Mouse (Mus musculus): ENCODE results near the gene Ndufaf2.
A peak's percentile ranks its signal among the peaks of the same experiment; 100 is the strongest.

The Ndufaf2 gene

DNA sequence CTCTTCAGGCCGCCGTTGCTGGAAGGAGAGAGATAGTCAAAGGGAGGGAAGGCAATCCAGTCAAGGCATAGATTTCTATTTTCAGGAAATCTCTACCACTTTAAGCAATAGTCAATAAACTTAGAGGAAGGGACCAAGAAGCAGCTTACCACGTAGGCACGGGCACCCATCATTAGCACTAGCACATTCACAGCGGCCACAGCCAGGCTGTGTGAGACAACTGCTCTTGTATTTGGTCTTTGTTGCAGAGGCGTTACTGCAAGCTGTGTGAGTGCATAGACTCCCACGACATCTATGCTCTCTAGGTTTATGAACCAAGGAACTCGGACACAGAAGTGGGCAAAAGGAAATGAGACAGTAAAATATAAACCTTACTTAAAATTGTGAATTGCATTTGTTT is 14.3 kb downstream of the Ndufaf2 start:
- no peak for DNase-seq (ENCODE audit: inconsistent age in 2 of 2, low spot score in 1 of 2)

GRCm38 (mm10) chr13:108138403-108138977 is 19.9 kb downstream of the Ndufaf2 start:
- DNase-seq (ENCODE audit: inconsistent age in 2 of 2, low spot score in 1 of 2) = no peak

- DNase-seq (ENCODE audit: inconsistent age in 2 of 2, low spot score in 1 of 2) = no peak
Measured at GRCm38 (mm10) chr13:108135617-108136016, 22.8 kb downstream of the Ndufaf2 start.

GRCm38 (mm10) chr13:108132031-108132819 is 26.2 kb downstream of the Ndufaf2 start:
- DNase-seq (ENCODE audit: inconsistent age in 2 of 2, low spot score in 1 of 2) = peak in 1 of 2 experiments; percentile 52

GRCm38 (mm10) chr13:108130737-108131136 is 27.7 kb downstream of the Ndufaf2 start:
- no peak for DNase-seq (ENCODE audit: inconsistent age in 2 of 2, low spot score in 1 of 2)

DNA sequence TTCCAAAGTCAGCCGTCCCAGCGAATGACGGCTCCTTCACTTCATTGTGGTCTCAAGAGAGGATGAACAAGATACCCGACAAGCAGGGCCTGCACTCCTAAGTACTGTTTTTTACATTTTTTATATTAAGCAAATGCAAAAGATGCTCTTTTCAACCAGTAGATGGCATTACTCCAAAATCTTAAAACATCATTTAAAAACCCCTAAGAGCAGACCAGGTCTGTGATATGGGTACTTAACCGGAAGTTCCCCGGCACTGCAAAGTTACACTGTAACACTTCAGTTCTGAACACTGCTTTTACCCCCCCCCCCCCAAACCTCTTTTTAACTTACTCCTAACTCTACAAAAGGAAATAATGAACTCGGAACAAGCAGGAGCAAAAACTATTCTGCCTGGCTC is 29.4 kb downstream of the Ndufaf2 start:
- no peak for DNase-seq (ENCODE audit: inconsistent age in 2 of 2, low spot score in 1 of 2)

- DNase-seq (ENCODE audit: inconsistent age in 2 of 2, low spot score in 1 of 2) = no peak
Measured at GRCm38 (mm10) chr13:108127883-108128282, 30.5 kb downstream of the Ndufaf2 start.

DNA sequence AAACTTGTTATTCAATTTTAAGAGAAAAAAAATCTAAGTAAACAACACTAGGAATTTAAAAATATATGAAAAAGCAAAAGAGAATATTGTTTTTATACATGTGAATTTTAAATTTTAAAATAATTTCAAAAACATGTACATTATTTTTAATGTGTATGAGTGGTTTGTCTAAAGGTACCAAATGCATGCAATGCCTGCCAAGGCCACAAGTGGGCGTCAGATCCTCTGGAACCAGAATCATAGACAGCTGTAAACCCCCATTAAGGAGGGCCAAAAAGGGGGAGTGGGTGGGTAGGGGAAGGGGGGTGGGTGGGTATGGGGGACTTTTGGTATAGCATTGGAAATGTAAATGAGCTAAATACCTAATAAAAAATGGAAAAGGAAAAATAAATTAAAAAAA is 31.3 kb downstream of the Ndufaf2 start:
- peak in 1 of 2 experiments; percentile 52 for DNase-seq (ENCODE audit: inconsistent age in 2 of 2, low spot score in 1 of 2)

DNA sequence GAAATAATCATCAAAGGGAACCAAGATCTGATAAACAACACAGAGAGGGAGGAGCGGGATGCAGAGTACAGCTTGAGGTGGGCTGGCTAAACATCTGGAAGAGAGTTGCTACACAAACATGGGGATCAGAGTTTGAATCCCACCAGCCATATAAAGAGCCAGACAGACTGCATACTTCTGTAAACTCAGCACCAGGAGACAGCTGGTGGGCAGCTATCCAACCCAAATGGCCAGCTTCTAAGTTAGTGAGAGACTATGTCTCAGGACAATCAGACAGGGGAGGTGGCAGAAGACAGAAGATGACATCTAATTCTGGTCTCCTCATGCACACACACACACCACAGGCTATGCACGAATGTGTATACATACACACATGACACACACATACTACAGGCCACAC is 32.2 kb downstream of the Ndufaf2 start:
- no peak for DNase-seq (ENCODE audit: inconsistent age in 2 of 2, low spot score in 1 of 2)

- no peak for DNase-seq (ENCODE audit: inconsistent age in 2 of 2, low spot score in 1 of 2)
Measured at GRCm38 (mm10) chr13:108124096-108124495, 34.3 kb downstream of the Ndufaf2 start.

DNA sequence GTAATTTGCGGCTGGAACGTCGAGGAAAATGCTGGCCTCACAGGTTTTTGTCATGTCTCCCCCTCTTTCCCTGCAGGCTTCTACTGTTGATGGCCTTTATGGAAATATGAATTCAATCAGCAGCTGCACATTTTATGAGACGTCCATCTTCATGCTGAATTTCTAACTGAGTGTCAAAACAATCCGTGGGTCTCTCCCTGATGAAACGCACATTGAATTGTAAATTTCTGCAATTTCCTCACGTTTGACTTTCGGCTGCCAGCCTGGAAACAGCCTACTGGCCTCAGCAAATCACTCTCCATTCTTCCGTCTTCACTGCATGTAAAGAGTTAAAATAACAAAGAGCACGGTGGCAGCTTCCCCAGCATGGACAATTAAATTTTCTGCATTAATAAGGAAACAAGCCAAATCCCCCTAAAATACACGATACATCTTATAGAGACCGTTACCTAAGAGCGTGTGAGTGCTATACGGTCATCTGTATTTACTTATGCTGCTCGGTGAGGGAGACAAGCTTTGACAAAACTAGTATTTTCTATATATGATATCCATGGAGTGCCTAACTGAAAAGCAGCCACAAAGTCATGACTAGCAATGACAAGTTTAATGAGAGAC is 35.2 kb downstream of the Ndufaf2 start:
- DNase-seq (ENCODE audit: inconsistent age in 2 of 2, low spot score in 1 of 2) = no peak

GRCm38 (mm10) chr13:108119411-108120310 is 38.8 kb downstream of the Ndufaf2 start:
- DNase-seq (ENCODE audit: inconsistent age in 2 of 2, low spot score in 1 of 2) = no peak

DNA sequence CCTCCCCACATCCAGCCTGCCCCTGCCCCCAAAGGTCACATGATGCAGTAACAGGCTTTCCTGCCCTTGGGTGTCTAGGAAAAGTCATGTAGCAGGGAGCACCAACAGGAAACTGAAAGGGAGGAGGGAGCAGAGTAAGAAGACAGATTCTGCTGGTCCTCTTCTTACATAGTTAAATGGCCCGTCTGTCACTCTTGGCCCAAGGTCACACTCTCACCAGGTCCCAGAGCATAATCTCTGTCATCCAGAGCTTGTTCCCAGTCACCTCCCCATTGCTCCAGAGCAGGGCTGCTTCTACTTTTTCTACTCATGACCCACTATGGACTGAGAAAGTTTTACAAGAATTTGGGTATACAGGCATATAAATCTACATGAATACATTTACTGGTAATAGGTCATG is 40.2 kb downstream of the Ndufaf2 start:
- no peak for DNase-seq (ENCODE audit: inconsistent age in 2 of 2, low spot score in 1 of 2)

DNA sequence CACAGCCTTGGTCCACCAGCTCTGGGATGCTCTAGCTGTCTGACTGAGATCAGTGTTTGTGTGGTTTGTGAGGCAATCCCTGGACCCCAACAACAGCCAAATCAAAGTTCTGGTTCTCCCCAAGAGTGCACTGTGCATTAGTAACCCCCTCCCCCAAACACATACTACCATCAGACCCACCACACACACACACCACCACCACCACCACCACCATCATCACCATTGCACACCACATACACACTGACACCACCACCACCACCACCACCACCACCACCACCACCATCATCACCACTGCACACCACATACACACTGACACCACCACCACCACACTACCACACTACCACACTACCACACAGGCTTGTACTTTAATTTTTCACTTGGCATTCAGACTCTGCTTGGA is 40.8 kb downstream of the Ndufaf2 start:
- no peak for DNase-seq (ENCODE audit: inconsistent age in 2 of 2, low spot score in 1 of 2)

DNA sequence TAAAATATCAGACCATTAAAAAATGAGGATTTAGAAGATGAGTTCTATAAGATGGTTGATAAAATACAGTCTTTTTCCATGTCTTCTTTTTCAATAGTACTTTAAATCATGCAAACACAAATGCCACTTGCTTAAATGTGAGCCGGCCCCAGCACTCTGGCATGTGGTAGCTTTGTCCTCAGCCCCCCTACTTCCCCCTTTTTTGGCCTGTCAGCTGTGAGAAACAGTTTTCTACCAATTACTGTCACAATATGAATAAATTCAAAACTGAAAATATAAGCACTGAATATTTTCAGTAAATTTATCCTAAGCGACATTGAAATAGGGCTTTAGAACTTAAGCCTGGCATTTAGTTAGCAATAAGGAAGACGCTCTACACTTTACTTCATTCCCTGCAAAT is 44.2 kb downstream of the Ndufaf2 start:
- DNase-seq (ENCODE audit: inconsistent age in 2 of 2, low spot score in 1 of 2) = no peak

DNA sequence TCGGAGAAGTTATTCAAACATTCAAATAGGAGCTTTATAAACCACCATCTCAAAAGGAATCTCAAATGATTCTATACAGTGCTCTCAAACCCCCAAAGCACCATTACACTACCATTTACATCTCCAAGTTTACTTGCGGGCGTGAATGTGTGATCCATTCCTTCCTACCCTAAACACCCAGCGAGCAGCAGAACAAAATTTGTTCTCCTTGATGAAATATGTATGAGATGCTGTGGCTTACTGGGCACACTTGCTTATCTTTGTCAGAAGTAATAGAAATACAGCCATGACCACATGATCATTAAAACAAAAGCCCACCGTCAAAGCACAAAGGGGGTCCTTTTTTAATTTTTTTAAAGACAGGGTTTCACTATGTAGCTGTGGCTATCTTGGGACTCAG is 44.9 kb downstream of the Ndufaf2 start:
- no peak for DNase-seq (ENCODE audit: inconsistent age in 2 of 2, low spot score in 1 of 2)

DNA sequence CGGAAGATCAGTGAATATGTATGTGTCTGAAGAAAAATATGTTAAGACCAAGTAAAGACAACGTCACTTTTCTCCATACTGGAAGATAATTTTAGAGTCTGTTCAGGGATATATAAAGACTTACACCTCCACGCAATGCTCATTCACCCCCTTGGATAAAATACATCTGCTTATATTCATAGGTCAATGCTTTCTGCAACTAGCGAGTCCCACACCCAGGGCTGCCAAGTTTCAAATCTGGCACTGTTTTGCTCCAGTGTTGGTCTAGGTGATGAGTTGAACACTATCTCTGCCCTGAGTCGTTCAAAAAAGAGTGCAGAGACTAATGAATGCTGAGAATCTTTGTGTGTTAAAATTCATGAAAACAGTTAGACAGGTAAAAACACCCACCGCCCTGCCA is 47.5 kb downstream of the Ndufaf2 start:
- DNase-seq (ENCODE audit: inconsistent age in 2 of 2, low spot score in 1 of 2) = no peak

DNA sequence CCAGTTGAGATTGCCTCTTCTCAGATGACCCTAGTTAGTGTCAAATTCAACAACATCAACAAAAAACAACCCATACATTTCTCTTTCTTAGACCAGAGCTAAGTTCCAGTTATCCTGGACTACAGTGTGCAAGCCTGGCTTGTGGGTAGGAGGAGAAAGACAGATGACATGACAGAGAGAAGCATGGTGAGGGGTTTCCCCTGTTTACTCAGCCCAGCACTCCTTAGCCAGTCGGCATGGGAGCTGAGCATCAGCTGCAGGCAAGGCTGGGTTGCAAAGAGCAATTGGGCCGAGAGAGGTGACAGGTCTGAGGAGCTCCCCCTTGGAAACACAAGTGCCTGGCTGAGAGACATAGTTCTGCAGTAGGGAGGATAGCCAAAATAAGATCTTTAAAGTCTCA is 57.7 kb downstream of the Ndufaf2 start:
- DNase-seq (ENCODE audit: inconsistent age in 2 of 2, low spot score in 1 of 2) = no peak

- DNase-seq (ENCODE audit: inconsistent age in 2 of 2, low spot score in 1 of 2) = no peak
Measured at GRCm38 (mm10) chr13:108096446-108096845, 62.0 kb downstream of the Ndufaf2 start.

DNA sequence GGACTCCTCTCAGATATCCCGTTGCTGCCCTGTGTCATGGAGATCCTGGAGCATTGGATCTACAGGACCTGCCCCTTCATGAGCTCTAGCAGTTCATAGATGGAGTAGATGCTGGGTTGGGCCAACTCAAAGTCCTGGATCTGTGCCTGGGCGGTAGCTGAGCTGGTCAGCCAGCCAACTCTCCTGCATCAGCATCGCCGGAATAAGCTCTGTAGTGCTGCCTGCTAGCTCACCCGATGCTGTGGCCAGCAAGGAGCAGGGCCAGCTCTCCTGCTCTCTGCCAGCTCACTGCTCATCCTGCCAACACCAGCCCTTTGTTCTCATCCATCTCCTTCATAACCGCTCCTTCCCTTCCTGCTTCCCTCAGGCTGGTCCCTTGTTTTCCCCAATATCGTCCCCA is 62.8 kb downstream of the Ndufaf2 start:
- DNase-seq (ENCODE audit: inconsistent age in 2 of 2, low spot score in 1 of 2) = no peak

- no peak for DNase-seq (ENCODE audit: inconsistent age in 2 of 2, low spot score in 1 of 2)
Measured at GRCm38 (mm10) chr13:108094681-108095080, 63.7 kb downstream of the Ndufaf2 start.

Data from adrenal gland, adult (tissue).